Mouse (Mus musculus): ENCODE measurements around the gene Pi4k2a. TPM values are rescaled to one million over a fixed set of nuclear protein-coding genes. Genes with fewer than 3 reads are reported as not detected.

The Pi4k2a gene
- polyA plus RNA-seq, 1 experiment from 2014 or later: 28.2 TPM

DNA sequence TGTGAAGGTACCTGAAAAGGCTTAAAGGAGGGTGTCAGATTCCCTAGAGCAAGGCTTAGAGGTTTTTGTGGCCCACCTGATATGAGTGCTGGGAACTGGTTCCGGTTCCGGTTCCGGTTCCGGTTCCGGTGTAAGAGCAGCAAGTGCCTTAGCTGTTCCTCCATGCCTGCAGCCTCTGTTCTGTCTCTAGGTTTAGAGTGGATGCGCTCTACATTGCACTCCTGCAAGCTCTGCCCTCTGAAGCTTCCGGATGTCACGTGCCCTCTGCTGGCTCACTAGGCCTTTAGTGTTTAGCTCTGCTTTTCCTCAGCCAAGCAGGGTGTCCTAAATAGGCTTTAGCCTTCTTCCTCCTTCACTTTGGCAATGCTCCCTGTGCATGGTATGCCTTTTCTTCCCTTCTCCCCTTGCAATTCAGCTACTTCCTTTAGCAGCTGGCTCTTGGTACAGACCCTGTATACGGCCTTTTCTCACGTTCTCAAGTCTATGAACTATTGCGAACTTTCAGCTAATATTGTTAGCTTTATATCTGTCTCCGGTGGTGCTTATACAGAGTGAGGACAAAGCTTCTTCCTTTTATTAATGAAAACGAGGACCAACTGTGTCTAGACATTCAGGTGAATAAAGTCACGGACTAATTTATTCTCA is 1.0 kb upstream of the Pi4k2a start:
- peak overlapping the region; percentile 56 for H3K4me2 ChIP-seq (ENCODE audit: low read depth, low read length)
- H3K36me3 ChIP-seq (ENCODE audit: control insufficient read depth, insufficient read depth, low read length): peaks cover 6% of the 10 kb centered on the region; the same call in 1 of the 2 replicates
- peak; percentile 73 for DNase-seq (ENCODE audit: low spot score)
- H3K27ac ChIP-seq (replicated peaks; ENCODE audit: low read depth, low read length): peak overlapping the region; percentile 72
- H3K4me3 ChIP-seq (ENCODE audit: low read depth, low read length): peak overlapping the region; percentile 99
- no peak overlapping the region; the same call in 1 of the 2 replicates for H3K9ac ChIP-seq (ENCODE audit: low read depth, low read length)
- H3K27me3 ChIP-seq (replicated peaks; ENCODE audit: control insufficient read depth, insufficient read depth, low read length): no peaks in the 10 kb centered on the region
- no peak for ATAC-seq (ENCODE audit: low read depth)
- H3K4me1 ChIP-seq (ENCODE audit: control insufficient read depth, insufficient read depth, low read length): peaks cover 19% of the 10 kb centered on the region
- WGBS: 21% methylated on average over 14 of the region's 14 CpGs
- no peaks in the 10 kb centered on the region for H3K9me3 ChIP-seq (ENCODE audit: control insufficient read depth, low read length)

DNA sequence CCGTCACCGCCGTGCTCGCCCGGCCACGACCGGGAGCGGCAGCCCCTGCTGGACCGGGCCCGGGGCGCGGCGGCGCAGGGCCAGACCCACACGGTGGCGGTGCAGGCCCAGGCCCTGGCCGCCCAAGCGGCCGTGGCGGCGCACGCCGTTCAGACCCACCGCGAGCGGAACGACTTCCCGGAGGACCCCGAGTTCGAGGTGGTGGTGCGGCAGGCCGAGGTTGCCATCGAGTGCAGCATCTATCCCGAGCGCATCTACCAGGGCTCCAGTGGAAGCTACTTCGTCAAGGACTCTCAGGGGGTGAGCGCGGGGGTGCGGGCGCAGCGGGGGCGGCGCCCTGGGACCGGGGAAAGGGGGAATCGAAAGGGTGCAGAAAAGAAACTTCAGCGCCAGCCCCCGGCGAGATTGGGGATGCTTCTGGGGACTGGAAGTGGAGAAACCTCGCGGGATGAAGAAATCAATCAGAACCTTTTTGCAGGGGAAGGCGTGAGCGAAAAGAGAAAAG is 419 bp downstream of the Pi4k2a start:
- H3K4me1 ChIP-seq (ENCODE audit: control insufficient read depth, insufficient read depth, low read length): peaks cover 16% of the 10 kb centered on the region
- peak overlapping the region; percentile 99 for H3K4me3 ChIP-seq (ENCODE audit: low read depth, low read length)
- peak overlapping the region; percentile 75 for H3K4me2 ChIP-seq (ENCODE audit: low read depth, low read length)
- peak; percentile 47 for DNase-seq (ENCODE audit: low spot score)
- no peaks in the 10 kb centered on the region for H3K9me3 ChIP-seq (ENCODE audit: control insufficient read depth, low read length)
- peak overlapping the region; percentile 93 for H3K9ac ChIP-seq (ENCODE audit: low read depth, low read length)
- H3K36me3 ChIP-seq (ENCODE audit: control insufficient read depth, insufficient read depth, low read length): peaks cover 9% of the 10 kb centered on the region; the same call in 1 of the 2 replicates
- ATAC-seq (ENCODE audit: low read depth): peak; percentile 71
- H3K27ac ChIP-seq (replicated peaks; ENCODE audit: low read depth, low read length): peak overlapping the region; percentile 91
- WGBS: under 1% methylated on average over 22 of the region's 52 CpGs
- no peaks in the 10 kb centered on the region for H3K27me3 ChIP-seq (replicated peaks; ENCODE audit: control insufficient read depth, insufficient read depth, low read length)

DNA sequence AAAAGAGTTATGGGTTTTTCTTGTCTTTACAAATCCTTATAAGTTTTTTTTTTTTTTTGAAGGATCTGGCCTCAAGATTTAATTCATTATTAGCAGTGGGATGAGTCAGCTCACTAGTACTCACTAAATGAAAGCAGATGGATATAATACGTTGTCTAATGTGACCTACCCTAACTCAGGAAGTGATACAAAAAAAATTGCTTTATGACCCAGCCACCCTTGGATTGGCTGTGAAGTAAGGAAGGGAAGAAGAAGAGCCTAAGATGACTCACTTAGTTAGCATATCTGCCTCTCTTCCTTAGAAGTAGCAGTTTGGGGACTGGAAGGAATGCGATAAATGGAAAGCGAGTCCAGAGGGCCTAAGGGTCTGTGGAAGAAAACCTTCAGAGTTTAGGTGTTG is 9.1 kb downstream of the Pi4k2a start:
- ATAC-seq (ENCODE audit: low read depth) (no peak), DNase-seq (ENCODE audit: low spot score) (no peak)
- Histone ChIP-seq H3K9ac (ENCODE audit: low read depth, low read length) (no peak overlapping the region), H3K4me1 (ENCODE audit: control insufficient read depth, insufficient read depth, low read length) (no peaks in the 10 kb centered on the region), H3K4me2 (ENCODE audit: low read depth, low read length) (no peak overlapping the region), H3K27ac (replicated peaks; ENCODE audit: low read depth, low read length) (no peak overlapping the region), H3K27me3 (replicated peaks; ENCODE audit: control insufficient read depth, insufficient read depth, low read length) (no peaks in the 10 kb centered on the region), H3K9me3 (ENCODE audit: control insufficient read depth, low read length) (no peaks in the 10 kb centered on the region), H3K36me3 (ENCODE audit: control insufficient read depth, insufficient read depth, low read length) (peaks cover 27% of the 10 kb centered on the region), H3K4me3 (ENCODE audit: low read depth, low read length) (no peak overlapping the region)
- 68% methylated on average over 3 of the region's 3 CpGs for WGBS

DNA sequence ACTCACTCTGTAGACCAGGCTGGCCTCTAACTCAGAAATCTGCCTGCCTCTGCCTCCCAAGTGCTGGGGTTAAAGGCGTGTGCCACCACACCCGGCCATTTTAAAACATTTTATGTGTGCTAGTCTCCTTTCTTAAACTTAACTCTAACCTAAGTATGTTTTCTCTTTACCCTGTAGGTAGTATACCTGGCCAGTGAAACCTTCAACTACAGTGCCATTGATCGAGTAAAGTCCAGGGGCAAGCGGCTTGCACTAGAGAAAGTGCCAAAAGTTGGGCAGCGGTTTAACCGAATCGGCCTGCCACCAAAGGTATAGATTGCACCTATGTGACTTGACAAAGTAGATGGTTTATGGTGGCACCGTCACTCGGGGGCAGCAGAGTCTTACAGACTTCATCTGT is 14.4 kb downstream of the Pi4k2a start:
- H3K4me3 ChIP-seq (ENCODE audit: low read depth, low read length): no peak overlapping the region
- H3K36me3 ChIP-seq (ENCODE audit: control insufficient read depth, insufficient read depth, low read length): peaks cover 50% of the 10 kb centered on the region
- 97% methylated on average over 9 of the region's 9 CpGs for WGBS
- H3K9ac ChIP-seq (ENCODE audit: low read depth, low read length): no peak overlapping the region
- no peaks in the 10 kb centered on the region for H3K27me3 ChIP-seq (replicated peaks; ENCODE audit: control insufficient read depth, insufficient read depth, low read length)
- DNase-seq (ENCODE audit: low spot score): no peak
- no peaks in the 10 kb centered on the region for H3K9me3 ChIP-seq (ENCODE audit: control insufficient read depth, low read length)
- H3K27ac ChIP-seq (replicated peaks; ENCODE audit: low read depth, low read length): no peak overlapping the region
- no peak for ATAC-seq (ENCODE audit: low read depth)
- no peaks in the 10 kb centered on the region for H3K4me1 ChIP-seq (ENCODE audit: control insufficient read depth, insufficient read depth, low read length)
- no peak overlapping the region for H3K4me2 ChIP-seq (ENCODE audit: low read depth, low read length)

DNA sequence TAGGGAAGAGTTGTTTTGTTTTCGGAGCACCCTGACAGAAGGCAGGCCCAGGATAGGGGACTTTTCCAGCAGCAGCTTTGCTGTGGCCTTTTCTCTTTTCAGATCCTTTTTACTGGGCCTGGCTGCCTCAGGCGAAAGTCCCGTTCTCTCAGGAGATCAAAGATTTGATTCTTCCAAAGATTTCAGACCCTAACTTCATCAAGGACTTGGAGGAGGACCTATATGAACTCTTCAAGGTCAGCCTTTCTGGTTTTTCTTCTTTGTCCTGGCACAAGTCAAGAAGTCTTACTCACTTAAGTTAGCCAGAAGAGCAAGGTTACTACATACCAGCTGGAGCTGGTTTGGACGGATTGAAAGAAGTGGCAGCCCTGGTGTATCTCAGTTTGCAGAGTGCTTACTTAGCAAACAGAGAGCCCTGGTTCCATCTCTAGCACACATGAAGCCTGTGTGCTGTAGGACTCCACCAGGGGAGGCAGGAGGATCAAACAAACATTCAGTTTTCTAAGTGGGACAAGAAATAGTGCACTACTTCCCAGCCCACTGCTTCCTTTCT is 25.6 kb downstream of the Pi4k2a start:
- Histone ChIP-seq H3K4me3 (ENCODE audit: low read depth, low read length) (no peak overlapping the region), H3K27ac (replicated peaks; ENCODE audit: low read depth, low read length) (no peak overlapping the region), H3K4me2 (ENCODE audit: low read depth, low read length) (no peak overlapping the region), H3K36me3 (ENCODE audit: control insufficient read depth, insufficient read depth, low read length) (peaks cover 74% of the 10 kb centered on the region), H3K4me1 (ENCODE audit: control insufficient read depth, insufficient read depth, low read length) (no peaks in the 10 kb centered on the region), H3K27me3 (replicated peaks; ENCODE audit: control insufficient read depth, insufficient read depth, low read length) (no peaks in the 10 kb centered on the region), H3K9ac (ENCODE audit: low read depth, low read length) (no peak overlapping the region), H3K9me3 (ENCODE audit: control insufficient read depth, low read length) (no peaks in the 10 kb centered on the region)
- 89% methylated on average over 4 of the region's 4 CpGs for WGBS
- DNase-seq (ENCODE audit: low spot score) (no peak), ATAC-seq (ENCODE audit: low read depth) (no peak)

DNA sequence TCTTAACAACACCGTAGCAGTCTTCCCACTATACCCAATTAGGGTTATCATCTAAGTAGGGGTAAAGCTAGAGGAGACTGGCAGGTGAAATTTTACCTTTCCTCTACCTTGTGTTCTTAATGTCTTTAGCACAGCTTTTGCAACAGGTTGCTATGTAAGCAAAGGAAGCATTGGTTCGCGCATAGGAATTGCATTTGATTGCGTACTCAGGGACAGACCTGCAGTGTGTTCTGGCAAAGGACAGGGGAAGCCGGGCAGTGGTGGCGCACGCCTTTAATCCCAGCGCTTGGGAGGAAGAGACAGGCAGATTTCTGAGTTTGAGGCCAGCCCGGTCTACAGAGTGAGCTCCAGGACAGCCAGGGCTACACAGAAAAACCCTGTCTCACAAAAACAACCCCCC is 27.9 kb downstream of the Pi4k2a start:
- Histone ChIP-seq H3K9ac (ENCODE audit: low read depth, low read length) (no peak overlapping the region), H3K4me1 (ENCODE audit: control insufficient read depth, insufficient read depth, low read length) (no peaks in the 10 kb centered on the region), H3K9me3 (ENCODE audit: control insufficient read depth, low read length) (no peaks in the 10 kb centered on the region), H3K4me3 (ENCODE audit: low read depth, low read length) (no peak overlapping the region), H3K27me3 (replicated peaks; ENCODE audit: control insufficient read depth, insufficient read depth, low read length) (no peaks in the 10 kb centered on the region), H3K36me3 (ENCODE audit: control insufficient read depth, insufficient read depth, low read length) (peaks cover 94% of the 10 kb centered on the region), H3K4me2 (ENCODE audit: low read depth, low read length) (no peak overlapping the region), H3K27ac (replicated peaks; ENCODE audit: low read depth, low read length) (no peak overlapping the region)
- ATAC-seq (ENCODE audit: low read depth) (no peak), DNase-seq (ENCODE audit: low spot score) (no peak)
- 94% methylated on average over 9 of the region's 9 CpGs for WGBS

DNA sequence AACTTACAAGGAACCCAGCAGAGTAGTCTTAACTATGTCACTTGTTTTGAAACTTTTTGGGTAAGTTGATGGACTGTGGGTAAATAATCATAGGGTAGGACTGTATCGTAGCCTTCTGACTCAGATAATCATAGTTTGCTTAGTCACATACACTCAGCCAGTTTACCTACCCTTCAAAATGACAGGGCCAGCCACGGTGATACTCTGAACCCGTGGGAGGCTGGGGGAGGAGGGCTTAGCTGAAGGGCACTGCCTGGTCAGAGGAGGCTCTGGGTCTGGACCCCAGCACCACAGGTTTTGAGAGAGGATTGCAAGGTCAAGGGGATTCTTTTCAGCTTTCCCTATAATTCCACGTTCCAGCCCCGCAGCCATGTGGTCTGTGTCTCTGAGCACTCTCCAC is 28.3 kb downstream of the Pi4k2a start:
- Histone ChIP-seq H3K27me3 (replicated peaks; ENCODE audit: control insufficient read depth, insufficient read depth, low read length) (no peaks in the 10 kb centered on the region), H3K4me1 (ENCODE audit: control insufficient read depth, insufficient read depth, low read length) (no peaks in the 10 kb centered on the region), H3K4me2 (ENCODE audit: low read depth, low read length) (no peak overlapping the region), H3K9ac (ENCODE audit: low read depth, low read length) (no peak overlapping the region), H3K9me3 (ENCODE audit: control insufficient read depth, low read length) (no peaks in the 10 kb centered on the region), H3K27ac (replicated peaks; ENCODE audit: low read depth, low read length) (no peak overlapping the region), H3K36me3 (ENCODE audit: control insufficient read depth, insufficient read depth, low read length) (peaks cover 94% of the 10 kb centered on the region), H3K4me3 (ENCODE audit: low read depth, low read length) (no peak overlapping the region)
- WGBS: 81% methylated on average over 5 of the region's 5 CpGs
- ATAC-seq (ENCODE audit: low read depth) (no peak), DNase-seq (ENCODE audit: low spot score) (no peak)

DNA sequence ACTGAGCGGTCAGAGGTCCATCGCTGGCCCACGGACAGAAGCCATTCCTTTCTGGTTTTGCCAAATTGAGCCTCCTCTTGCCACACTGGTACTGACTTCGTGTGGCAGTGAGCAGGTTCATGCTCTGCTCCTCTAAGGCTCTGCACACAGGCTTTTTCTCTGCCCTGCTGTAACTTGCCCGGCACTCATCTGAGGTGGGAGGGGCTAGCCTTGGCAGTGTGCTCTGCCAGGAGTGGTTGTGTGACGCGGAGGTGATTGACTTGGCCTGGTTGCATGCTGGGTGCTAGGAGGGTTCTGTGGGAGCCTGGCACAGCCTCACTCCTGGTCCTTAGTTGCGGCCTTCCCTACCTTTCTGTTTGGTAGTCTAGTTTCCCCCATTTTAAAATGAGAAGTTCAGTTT is 30.2 kb downstream of the Pi4k2a start:
- WGBS: 95% methylated on average over 8 of the region's 8 CpGs
- Histone ChIP-seq H3K36me3 (ENCODE audit: control insufficient read depth, insufficient read depth, low read length) (peaks cover 98% of the 10 kb centered on the region), H3K4me1 (ENCODE audit: control insufficient read depth, insufficient read depth, low read length) (no peaks in the 10 kb centered on the region), H3K27ac (replicated peaks; ENCODE audit: low read depth, low read length) (no peak overlapping the region), H3K4me3 (ENCODE audit: low read depth, low read length) (no peak overlapping the region), H3K9ac (ENCODE audit: low read depth, low read length) (no peak overlapping the region), H3K27me3 (replicated peaks; ENCODE audit: control insufficient read depth, insufficient read depth, low read length) (no peaks in the 10 kb centered on the region), H3K9me3 (ENCODE audit: control insufficient read depth, low read length) (no peaks in the 10 kb centered on the region), H3K4me2 (ENCODE audit: low read depth, low read length) (no peak overlapping the region)
- ATAC-seq (ENCODE audit: low read depth): no peak
- no peak for DNase-seq (ENCODE audit: low spot score)

DNA sequence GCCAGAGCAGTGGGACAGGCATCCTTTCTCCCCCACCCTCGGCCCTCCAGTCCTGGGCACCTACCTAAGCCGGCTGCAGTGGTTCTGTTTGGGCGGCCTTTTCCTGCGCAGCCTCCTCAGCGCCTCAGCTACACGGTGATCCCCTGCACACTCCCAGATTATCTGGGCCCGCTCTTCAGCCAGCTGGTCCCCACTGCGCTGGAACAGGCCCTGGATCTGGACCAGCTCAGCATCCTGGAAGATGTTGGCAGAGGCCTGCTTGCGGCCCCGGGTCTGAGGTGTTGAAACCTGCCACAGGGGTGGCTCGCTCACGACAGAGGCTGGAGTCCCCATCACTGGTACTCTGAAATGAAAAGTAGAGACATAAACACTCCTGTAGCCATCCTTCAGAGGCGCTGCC is 34.4 kb downstream of the Pi4k2a start:
- Histone ChIP-seq H3K27me3 (replicated peaks; ENCODE audit: control insufficient read depth, insufficient read depth, low read length) (no peaks in the 10 kb centered on the region), H3K9ac (ENCODE audit: low read depth, low read length) (no peak overlapping the region), H3K36me3 (ENCODE audit: control insufficient read depth, insufficient read depth, low read length) (peaks cover 57% of the 10 kb centered on the region), H3K27ac (replicated peaks; ENCODE audit: low read depth, low read length) (no peak overlapping the region), H3K4me3 (ENCODE audit: low read depth, low read length) (no peak overlapping the region), H3K4me1 (ENCODE audit: control insufficient read depth, insufficient read depth, low read length) (peaks cover 14% of the 10 kb centered on the region), H3K4me2 (ENCODE audit: low read depth, low read length) (no peak overlapping the region), H3K9me3 (ENCODE audit: control insufficient read depth, low read length) (no peaks in the 10 kb centered on the region)
- no peak for ATAC-seq (ENCODE audit: low read depth)
- 89% methylated on average over 13 of the region's 13 CpGs for WGBS
- no peak for DNase-seq (ENCODE audit: low spot score)
